ENCODE assay signal across 11 mouse cellular contexts in genomic region chr2:6540092-6540491, GRCm38 (mm10).
DNase-seq lines count a peak whose midpoint lies in the region; ATAC-seq and TF ChIP-seq lines count a peak whose summit lies in the region.
"Had no signal": no experiment of that assay in that cellular context is flagged by ENCODE, and none has a peak within 500 bp of the region (broad histone marks: within the 10 kb centered on the region; RNA-seq: fewer than 3 reads in every experiment).

No protein-coding gene starts in this region.

- H3K27me3 ChIP-seq in kidney, postnatal 0 days (ENCODE audit: insufficient read depth, low read length): no peaks in the 10 kb centered on the region
- H3K27me3 ChIP-seq in forebrain, embryonic 13.5 days: no peaks in the 10 kb centered on the region
- no peaks in the 10 kb centered on the region for H3K27me3 ChIP-seq in heart, embryonic 12.5 days (replicated peaks)

- no peak overlapping the region for H3K27ac ChIP-seq in kidney, postnatal 0 days
- H3K27ac ChIP-seq in forebrain, embryonic 13.5 days: no peak overlapping the region
- H3K27ac ChIP-seq in heart, embryonic 12.5 days (ENCODE audit: poor library complexity, severe bottlenecking): 0 out of 2 replicates have a peak overlapping the region, but pooled peaks have one; percentile 38

- 0 out of 2 replicates have a peak, but pooled peaks have one; percentile 43 for ATAC-seq in kidney, postnatal 0 days (replicated peaks; ENCODE audit: low FRiP score, low read depth)
- ATAC-seq in forebrain, embryonic 13.5 days: peak; percentile 43
- ATAC-seq in heart, embryonic 12.5 days (ENCODE audit: insufficient number of reproducible peaks, low FRiP score): 0 out of 2 replicates have a peak, but pooled peaks have one; percentile 75
- ATAC-seq: intestine, postnatal 0 days had no signal

- no peak for TF ChIP-seq CTCF in kidney, postnatal 0 days (IDR thresholded peaks at IDR 0.05; ENCODE audit: low read depth)

- H3K9me3 ChIP-seq in kidney, postnatal 0 days (replicated peaks; ENCODE audit: low read length): no peaks in the 10 kb centered on the region
- H3K9me3 ChIP-seq in forebrain, embryonic 13.5 days (replicated peaks): no peaks in the 10 kb centered on the region
- H3K9me3 ChIP-seq in heart, embryonic 12.5 days (replicated peaks): no peaks in the 10 kb centered on the region

- no peak overlapping the region for H3K4me3 ChIP-seq in kidney, postnatal 0 days (replicated peaks; ENCODE audit: low read depth, low read length)
- no peak overlapping the region for H3K4me3 ChIP-seq in forebrain, embryonic 13.5 days
- H3K4me3 ChIP-seq in heart, embryonic 12.5 days: no peak overlapping the region

- H3K4me2 ChIP-seq in kidney, postnatal 0 days (ENCODE audit: low read length): no peak overlapping the region
- no peak overlapping the region for H3K4me2 ChIP-seq in forebrain, embryonic 13.5 days
- no peak overlapping the region for H3K4me2 ChIP-seq in heart, embryonic 12.5 days

- WGBS in kidney, postnatal 0 days: 51% methylated on average over 11 of the region's 11 CpGs
- 78% methylated on average over 11 of the region's 11 CpGs for WGBS in forebrain, embryonic 13.5 days
- 39% methylated on average over 11 of the region's 11 CpGs for WGBS in heart, embryonic 12.5 days

- no peak overlapping the region for H3K9ac ChIP-seq in kidney, postnatal 0 days (ENCODE audit: low read depth, low read length)
- no peak overlapping the region for H3K9ac ChIP-seq in forebrain, embryonic 13.5 days
- H3K9ac ChIP-seq in heart, embryonic 12.5 days: no peak overlapping the region

- no peaks in the 10 kb centered on the region for H3K4me1 ChIP-seq in kidney, postnatal 0 days (replicated peaks; ENCODE audit: insufficient read depth, low read length)
- peaks cover 5% of the 10 kb centered on the region for H3K4me1 ChIP-seq in forebrain, embryonic 13.5 days
- peaks cover 25% of the 10 kb centered on the region for H3K4me1 ChIP-seq in heart, embryonic 12.5 days (replicated peaks)

- no peak for DNase-seq in kidney, postnatal 0 days (ENCODE audit: low spot score)
- DNase-seq in kidney, adult 8-10 months: no peak
- peak; percentile 65 for DNase-seq in lung, postnatal 10 days
- DNase-seq in frontal cortex, postnatal 36 days (ENCODE audit: low spot score in 2 of 2): no peak
- DNase-seq in neural tube, embryonic 10.5 days (ENCODE audit: extremely low spot score, low spot score): no peak
- no peak for DNase-seq in adrenal gland, postnatal 25 days
- DNase-seq: gastrocnemius, postnatal 10 days; thymus, postnatal 36 days had no signal

- no peaks in the 10 kb centered on the region for H3K36me3 ChIP-seq in kidney, postnatal 0 days (ENCODE audit: insufficient read depth, low read length)
- H3K36me3 ChIP-seq in forebrain, embryonic 13.5 days (ENCODE audit: poor library complexity, severe bottlenecking): peaks cover 29% of the 10 kb centered on the region
- H3K36me3 ChIP-seq in heart, embryonic 12.5 days: 0 out of 2 replicates have a peak, but pooled peaks cover 3% of the 10 kb centered on the region
